Mouse (Mus musculus): ENCODE data around the gene Akap13.

Gene Akap13

GRCm38 (mm10) chr7:75704862-75705261 is 249.5 kb downstream of the Akap13 start:
- CTCF ChIA-PET, result interaction anchor here (0.7 kb wide), 1 partner anchor 19 kb away, joined by 3 read pairs; no protein-coding TSS in a partner anchor

GRCm38 (mm10) chr7:75709936-75710335 is 254.6 kb downstream of the Akap13 start:
- CTCF ChIA-PET, result interaction anchor here (0.6 kb wide), 1 partner anchor 117 kb away, joined by 4 read pairs; no protein-coding TSS in a partner anchor

GRCm38 (mm10) chr7:75710920-75711319 is 255.6 kb downstream of the Akap13 start:
- CTCF ChIA-PET, result no interaction called here

GRCm38 (mm10) chr7:75711436-75711835 is 256.1 kb downstream of the Akap13 start:
- CTCF ChIA-PET, result no interaction called here

GRCm38 (mm10) chr7:75712808-75713207 is 257.5 kb downstream of the Akap13 start:
- CTCF ChIA-PET, result no interaction called here

GRCm38 (mm10) chr7:75713959-75714358 is 258.6 kb downstream of the Akap13 start:
- CTCF ChIA-PET, result no interaction called here

- CTCF ChIA-PET, result interaction anchor here (0.6 kb wide), 1 partner anchor 149 kb away, joined by 3 read pairs; no protein-coding TSS in a partner anchor
Observed at GRCm38 (mm10) chr7:75715026-75715425, 259.7 kb downstream of the Akap13 start.

- CTCF ChIA-PET, result interaction anchor here (0.6 kb wide), 2 partner anchors 61 to 140 kb away, joined by 3 to 5 read pairs; no protein-coding TSS in a partner anchor
Observed at GRCm38 (mm10) chr7:75715939-75716338, 260.6 kb downstream of the Akap13 start.

- CTCF ChIA-PET, result interaction anchor here (0.6 kb wide), 1 partner anchor 21 kb away, joined by 3 read pairs; no protein-coding TSS in a partner anchor
Observed at GRCm38 (mm10) chr7:75717349-75717748, 262.0 kb downstream of the Akap13 start.

GRCm38 (mm10) chr7:75721302-75721701 is 266.0 kb downstream of the Akap13 start:
- CTCF ChIA-PET, result no interaction called here

GRCm38 (mm10) chr7:75724012-75724411 is 268.7 kb downstream of the Akap13 start:
- CTCF ChIA-PET, result interaction anchor here (0.7 kb wide), 1 partner anchor 61 kb away, joined by 3 read pairs; no protein-coding TSS in a partner anchor

GRCm38 (mm10) chr7:75725899-75726298 is 270.6 kb downstream of the Akap13 start:
- CTCF ChIA-PET, result no interaction called here

- CTCF ChIA-PET, result no interaction called here
Observed at GRCm38 (mm10) chr7:75726867-75727266, 271.5 kb downstream of the Akap13 start.

GRCm38 (mm10) chr7:75729652-75730051 is 274.3 kb downstream of the Akap13 start:
- CTCF ChIA-PET, result no interaction called here

GRCm38 (mm10) chr7:75730216-75730615 is 274.9 kb downstream of the Akap13 start:
- CTCF ChIA-PET, result no interaction called here

GRCm38 (mm10) chr7:75731951-75732350 is 276.6 kb downstream of the Akap13 start:
- CTCF ChIA-PET, result no interaction called here

GRCm38 (mm10) chr7:75733166-75733565 is 277.8 kb downstream of the Akap13 start:
- CTCF ChIA-PET, result interaction anchor here (0.6 kb wide), 1 partner anchor 164 kb away, joined by 3 read pairs; no protein-coding TSS in a partner anchor

- CTCF ChIA-PET, result interaction anchor here (0.7 kb wide), 1 partner anchor 22 kb away, joined by 3 read pairs; no protein-coding TSS in a partner anchor
Observed at GRCm38 (mm10) chr7:75739075-75739725, 283.9 kb downstream of the Akap13 start.

GRCm38 (mm10) chr7:75744528-75744927 is 289.2 kb downstream of the Akap13 start:
- CTCF ChIA-PET, result no interaction called here

- CTCF ChIA-PET, result interaction anchor here (0.6 kb wide), 1 partner anchor 348 kb away, joined by 3 read pairs; no protein-coding TSS in a partner anchor
Observed at GRCm38 (mm10) chr7:75744978-75745638, 289.8 kb downstream of the Akap13 start.

GRCm38 (mm10) chr7:75745969-75746368 is 290.6 kb downstream of the Akap13 start:
- CTCF ChIA-PET, result interaction anchor here (0.6 kb wide), 3 partner anchors 12 to 349 kb away, joined by 3 to 5 read pairs (median 4); no protein-coding TSS in a partner anchor

- CTCF ChIA-PET, result no interaction called here
Observed at GRCm38 (mm10) chr7:75750581-75750980, 295.2 kb downstream of the Akap13 start.

All from spleen, embryonic (tissue).